48 mouse cellular contexts compared by ENCODE assay signal in genomic region chr6:34932633-34933032, GRCm38 (mm10). TPM values are rescaled to one million over a fixed set of nuclear protein-coding genes. Genes with fewer than 3 reads are reported as not detected.
"Had no signal": no experiment of that assay in that cellular context is flagged by ENCODE, and none has a peak within 500 bp of the region (broad histone marks: within the 10 kb centered on the region; RNA-seq: fewer than 3 reads in every experiment).

No protein-coding gene starts in this region.

- H3K4me1 ChIP-seq: heart, embryonic 10.5 days; heart, embryonic 12.5 days; heart, embryonic 13.5 days; heart, embryonic 15.5 days; hindbrain, embryonic 10.5 days; hindbrain, embryonic 12.5 days; hindbrain, embryonic 13.5 days; hindbrain, embryonic 15.5 days; kidney, embryonic 15.5 days had no signal

- H3K4me2 ChIP-seq: heart, embryonic 11.5 days; heart, embryonic 12.5 days; heart, embryonic 13.5 days; heart, embryonic 15.5 days; hindbrain, embryonic 12.5 days; hindbrain, embryonic 13.5 days; hindbrain, embryonic 14.5 days; hindbrain, embryonic 15.5 days; kidney, embryonic 15.5 days had no signal

- H3K4me3 ChIP-seq: heart, embryonic 10.5 days; heart, embryonic 12.5 days; heart, embryonic 13.5 days; heart, embryonic 15.5 days; hindbrain, embryonic 10.5 days; hindbrain, embryonic 12.5 days; hindbrain, embryonic 13.5 days; hindbrain, embryonic 15.5 days; kidney, embryonic 15.5 days; layer of hippocampus, adult 2 months; left cerebral cortex, adult 2 months had no signal

- H3K9ac ChIP-seq: heart, embryonic 12.5 days; heart, embryonic 13.5 days; heart, embryonic 15.5 days; hindbrain, embryonic 12.5 days; hindbrain, embryonic 13.5 days; hindbrain, embryonic 14.5 days; hindbrain, embryonic 15.5 days; kidney, embryonic 15.5 days had no signal

- ATAC-seq: hindbrain, embryonic 16.5 days; hindbrain, postnatal 0 days; inflammation-experienced regulatory T-cells, adult 6 months; intestine, embryonic 16.5 days; intestine, postnatal 0 days had no signal

- H3K27me3 ChIP-seq: heart, embryonic 12.5 days; heart, embryonic 13.5 days; heart, embryonic 15.5 days; hindbrain, embryonic 12.5 days; hindbrain, embryonic 13.5 days; hindbrain, embryonic 15.5 days; kidney, embryonic 15.5 days had no signal

- DNase-seq: heart, postnatal 10 days; heart, postnatal 14 days; heart, postnatal 36 days; heart, postnatal 4 days; kidney, adult 11 months; kidney, adult 18-20 months; kidney, adult 2 months; kidney, adult 8-10 months; kidney, adult 9 months; kidney, postnatal 10 days; kidney, postnatal 14 days; kidney, postnatal 25 days; kidney, postnatal 36 days; kidney, postnatal 4 days; layer of hippocampus, adult 9-11 months; layer of hippocampus, postnatal 36 days had no signal

- H3K27ac ChIP-seq: heart, embryonic 10.5 days; heart, embryonic 13.5 days; heart, embryonic 15.5 days; hindbrain, embryonic 10.5 days; hindbrain, embryonic 12.5 days; hindbrain, embryonic 13.5 days; hindbrain, embryonic 14.5 days; hindbrain, embryonic 15.5 days; hindbrain, postnatal 0 days; kidney, embryonic 15.5 days; kidney, postnatal 0 days; layer of hippocampus, adult 2 months; left cerebral cortex, adult 2 months had no signal

- H3K9me3 ChIP-seq: heart, embryonic 10.5 days; heart, embryonic 12.5 days; heart, embryonic 13.5 days; heart, embryonic 15.5 days; hindbrain, embryonic 10.5 days; hindbrain, embryonic 12.5 days; hindbrain, embryonic 13.5 days; hindbrain, embryonic 15.5 days; kidney, embryonic 15.5 days had no signal

- H3K36me3 ChIP-seq: heart, embryonic 10.5 days; heart, embryonic 12.5 days; heart, embryonic 13.5 days; heart, embryonic 15.5 days; hindbrain, embryonic 10.5 days; hindbrain, embryonic 12.5 days; hindbrain, embryonic 13.5 days; hindbrain, embryonic 15.5 days; kidney, embryonic 15.5 days had no signal

RNA-seq across cellular contexts. Expression of gene Stra8, which starts 12.7 kb away (rescaled TPM):
- total RNA-seq: heart, postnatal 10 days; heart, postnatal 14 days; heart, postnatal 25 days; heart, postnatal 36 days; heart, postnatal 4 days; hematopoietic stem cell, adult 5-6 weeks; hindbrain, postnatal 0 days; layer of hippocampus, adult 18-20 months; layer of hippocampus, adult 2 months; layer of hippocampus, adult 8-10 months; layer of hippocampus, postnatal 10 days; layer of hippocampus, postnatal 14 days; layer of hippocampus, postnatal 36 days; left cerebral cortex, adult 18-20 months; left cerebral cortex, adult 2 months had no signal
- polyA plus RNA-seq: heart, embryonic 10.5 days; heart, embryonic 11.5 days; heart, embryonic 12.5 days; heart, embryonic 13.5 days; heart, embryonic 14.5 days; heart, embryonic 15.5 days; heart, postnatal 0 days; hindbrain, embryonic 10.5 days; hindbrain, embryonic 11.5 days; hindbrain, embryonic 12.5 days; hindbrain, embryonic 13.5 days; hindbrain, embryonic 14.5 days; hindbrain, embryonic 15.5 days; hindbrain, embryonic 16.5 days; hindbrain, postnatal 0 days; inflammation-experienced regulatory T-cells, adult 6 months; intestine, embryonic 14.5 days; intestine, embryonic 16.5 days; intestine, postnatal 0 days; kidney, adult 2 months; kidney, embryonic 14.5 days; kidney, embryonic 15.5 days; kidney, embryonic 16.5 days; kidney, postnatal 0 days had no signal
